Mouse (Mus musculus) erythroblast, embryonic 14.5 days (primary cell): ENCODE results near the gene Rit1. TPM values are rescaled to one million over a fixed set of nuclear protein-coding genes. Genes with fewer than 3 reads are reported as not detected.
"Not testable (repeated sequence)": the region's sequence is repeated elsewhere in the genome, so short reads cannot be mapped to it uniquely, and the experiment has no call there.

Source experiments
- H3K27me3 ChIP-seq: 2 replicates; pipeline ENCODE4 v1.6.1; 2012; ENCODE audit warnings: inconsistent platforms; ENCODE audit not compliant: control insufficient read depth
- H3K36me3 ChIP-seq: 2 replicates; pipeline ENCODE4 v1.6.1; 2012; ENCODE audit warnings: mild to moderate bottlenecking, inconsistent platforms; ENCODE audit not compliant: control insufficient read depth
- H3K4me1 ChIP-seq: 2 replicates; pipeline ENCODE4 v1.6.1; 2012; ENCODE audit warnings: inconsistent platforms; ENCODE audit not compliant: control insufficient read depth
- H3K4me3 ChIP-seq: replicated peaks from 2 replicates; pipeline ENCODE3; 2012; ENCODE audit warnings: moderate library complexity, mild to moderate bottlenecking, inconsistent platforms
- H3K9me3 ChIP-seq: 2 replicates; pipeline ENCODE4 v1.6.1; 2012; ENCODE audit warnings: low read length, inconsistent platforms, mixed read lengths; ENCODE audit not compliant: control insufficient read depth
- GATA1 ChIP-seq: IDR thresholded peaks from 2 replicates; pipeline ENCODE4 v1.6.1; 2012; ENCODE audit warnings: low read length, inconsistent platforms, mixed read lengths
- TAL1 ChIP-seq: IDR thresholded peaks from 3 replicates; pipeline ENCODE4 v1.6.1; 2012; ENCODE audit warnings: low read length, inconsistent platforms, mixed read lengths
- polyA plus RNA-seq: library from polyadenylated mRNA; stranded (reverse); fragments of >175 nt; gene quantifications from 2 replicates; pipeline ENCODE4 v1.2.3, GENCODE M21; 2012

Gene Rit1
- polyA plus RNA-seq, 1 experiment: 4.6 TPM

DNA sequence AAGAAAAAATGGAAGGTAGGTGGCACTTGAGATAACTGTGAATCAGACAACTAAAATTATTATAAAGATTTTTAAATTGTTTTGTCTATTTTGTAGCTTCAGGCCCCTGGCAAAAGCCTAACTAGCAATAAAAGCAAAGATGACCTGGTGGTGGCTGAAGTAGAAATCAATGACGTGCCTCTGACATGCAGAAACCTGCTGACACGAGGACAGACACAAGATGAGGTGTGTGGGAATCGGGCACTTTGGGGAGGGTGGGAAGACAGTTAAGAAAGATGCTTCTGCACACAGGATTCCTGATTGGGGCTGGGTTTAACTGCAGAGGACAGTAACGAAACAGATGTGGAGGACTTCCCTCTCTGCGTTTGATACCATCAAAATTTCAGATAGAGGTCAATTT is 27.6 kb upstream of the Rit1 start:
- Histone ChIP-seq H3K36me3 (peaks cover 70% of the 10 kb centered on the region), H3K27me3 (no peaks in the 10 kb centered on the region), H3K4me1 (peaks cover 24% of the 10 kb centered on the region), H3K4me3 (no peak overlapping the region), H3K9me3 (no peaks in the 10 kb centered on the region)
- no peak for TF ChIP-seq GATA1
- no peak for TF ChIP-seq TAL1

DNA sequence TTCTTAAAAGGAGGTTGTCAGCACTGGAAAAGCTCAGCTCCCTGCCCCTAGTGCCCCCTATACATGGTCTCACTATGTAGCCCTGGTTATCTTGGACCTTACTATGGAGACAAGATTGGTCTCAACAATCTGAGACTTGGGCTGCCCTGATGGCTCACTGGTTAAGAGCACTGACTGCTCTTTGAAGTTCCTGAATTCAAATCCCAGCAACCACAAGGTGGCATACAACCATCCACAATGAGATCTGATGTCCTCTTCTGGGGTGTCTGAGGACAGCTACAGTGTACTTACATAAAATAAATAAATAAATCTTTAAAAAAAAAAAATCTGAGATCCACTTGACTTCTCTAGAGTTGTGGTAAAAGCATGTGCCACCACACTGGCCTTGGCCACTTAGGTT is 21.1 kb upstream of the Rit1 start:
- TF ChIP-seq TAL1: no peak
- no peak for TF ChIP-seq GATA1
- H3K4me3 ChIP-seq: no peak overlapping the region
- peaks cover 98% of the 10 kb centered on the region for H3K36me3 ChIP-seq
- H3K27me3 ChIP-seq: no peaks in the 10 kb centered on the region
- no peaks in the 10 kb centered on the region for H3K4me1 ChIP-seq
- no peaks in the 10 kb centered on the region for H3K9me3 ChIP-seq

DNA sequence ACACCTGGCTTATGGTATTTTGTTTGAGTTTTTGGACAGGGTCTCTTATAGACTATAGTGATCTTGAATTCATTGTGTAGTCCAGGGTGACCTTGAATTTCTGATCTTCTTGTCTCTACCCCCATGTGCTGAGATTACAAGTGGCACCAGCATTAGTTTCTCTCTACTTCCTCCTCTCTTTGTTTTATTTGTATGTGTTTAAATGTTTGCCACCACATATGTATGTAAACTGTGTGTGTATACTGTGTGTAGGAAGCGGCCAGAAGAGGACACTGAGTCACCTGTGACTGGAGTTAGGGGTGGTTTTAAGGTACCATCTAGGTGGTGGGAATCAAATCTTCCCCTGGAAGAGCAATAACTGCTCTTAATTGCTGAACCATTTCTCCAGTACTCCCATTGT is 18.6 kb upstream of the Rit1 start:
- Histone ChIP-seq H3K9me3 (no peaks in the 10 kb centered on the region), H3K4me3 (no peak overlapping the region), H3K36me3 (peaks cover 97% of the 10 kb centered on the region), H3K4me1 (no peaks in the 10 kb centered on the region), H3K27me3 (no peaks in the 10 kb centered on the region)
- TF ChIP-seq GATA1 (no peak), TAL1 (no peak)

DNA sequence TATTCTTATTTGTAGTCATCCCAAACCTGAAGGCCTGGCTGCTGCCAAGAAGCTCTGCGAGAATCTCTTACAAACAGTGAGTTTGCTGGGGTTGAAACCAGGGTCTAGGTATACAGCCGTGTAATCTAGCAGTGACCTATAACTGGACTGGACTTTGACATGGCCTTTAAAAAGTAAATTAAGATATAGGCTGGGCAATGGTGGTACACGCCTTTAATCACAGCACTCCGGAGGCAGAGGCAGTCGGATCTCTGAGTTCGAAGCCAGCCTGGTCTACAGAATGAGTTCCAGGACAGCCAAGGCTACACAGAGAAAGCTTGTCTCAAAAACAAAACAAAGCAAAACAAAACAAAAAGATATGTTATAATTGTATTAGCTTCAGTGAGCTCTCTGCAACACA is 17.8 kb upstream of the Rit1 start:
- Histone ChIP-seq H3K36me3 (peaks cover 97% of the 10 kb centered on the region), H3K4me3 (no peak overlapping the region), H3K9me3 (no peaks in the 10 kb centered on the region), H3K4me1 (no peaks in the 10 kb centered on the region), H3K27me3 (no peaks in the 10 kb centered on the region)
- TF ChIP-seq TAL1 (no peak), GATA1 (no peak)

DNA sequence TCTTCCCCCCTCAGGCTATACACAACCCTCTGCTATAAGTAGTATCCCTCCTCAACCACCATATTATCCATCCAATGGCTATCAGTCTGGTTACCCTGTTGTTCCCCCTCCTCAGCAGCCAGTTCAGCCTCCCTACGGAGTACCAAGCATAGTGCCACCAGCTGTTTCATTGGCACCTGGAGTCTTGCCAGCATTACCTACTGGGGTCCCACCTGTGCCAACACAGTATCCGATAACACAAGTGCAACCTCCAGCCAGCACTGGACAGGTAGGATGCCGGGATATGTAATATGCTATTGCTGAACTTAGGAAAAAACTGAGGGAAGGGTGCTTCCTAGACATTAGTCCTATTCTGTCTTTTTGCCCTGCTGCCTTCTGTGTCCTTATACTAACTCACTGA is 16.4 kb upstream of the Rit1 start:
- Histone ChIP-seq H3K9me3 (no peaks in the 10 kb centered on the region), H3K27me3 (no peaks in the 10 kb centered on the region), H3K4me1 (no peaks in the 10 kb centered on the region), H3K36me3 (peaks cover 98% of the 10 kb centered on the region), H3K4me3 (no peak overlapping the region)
- no peak for TF ChIP-seq TAL1
- no peak for TF ChIP-seq GATA1

DNA sequence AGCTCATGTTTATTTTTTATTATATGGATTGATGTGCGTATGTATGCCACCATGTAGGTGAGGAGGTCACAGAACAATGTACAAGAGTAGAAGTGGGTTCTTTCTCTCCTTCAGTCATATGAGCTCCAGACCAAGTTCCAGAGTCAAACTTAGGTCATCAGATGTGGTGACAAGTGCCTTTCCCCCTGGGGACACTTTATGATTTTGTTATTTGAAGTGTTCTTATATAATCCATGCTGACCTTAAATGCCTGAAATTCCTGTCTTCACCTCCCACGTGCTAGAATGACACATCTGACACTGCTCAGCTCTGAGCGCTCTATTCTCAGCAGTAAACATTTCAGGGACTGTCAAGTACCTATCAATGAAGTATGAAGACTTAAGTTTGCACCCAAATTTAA is 15.4 kb upstream of the Rit1 start:
- TF ChIP-seq GATA1: no peak
- no peak for TF ChIP-seq TAL1
- peaks cover 97% of the 10 kb centered on the region for H3K36me3 ChIP-seq
- no peak overlapping the region for H3K4me3 ChIP-seq
- H3K9me3 ChIP-seq: no peaks in the 10 kb centered on the region
- no peaks in the 10 kb centered on the region for H3K4me1 ChIP-seq
- H3K27me3 ChIP-seq: no peaks in the 10 kb centered on the region

DNA sequence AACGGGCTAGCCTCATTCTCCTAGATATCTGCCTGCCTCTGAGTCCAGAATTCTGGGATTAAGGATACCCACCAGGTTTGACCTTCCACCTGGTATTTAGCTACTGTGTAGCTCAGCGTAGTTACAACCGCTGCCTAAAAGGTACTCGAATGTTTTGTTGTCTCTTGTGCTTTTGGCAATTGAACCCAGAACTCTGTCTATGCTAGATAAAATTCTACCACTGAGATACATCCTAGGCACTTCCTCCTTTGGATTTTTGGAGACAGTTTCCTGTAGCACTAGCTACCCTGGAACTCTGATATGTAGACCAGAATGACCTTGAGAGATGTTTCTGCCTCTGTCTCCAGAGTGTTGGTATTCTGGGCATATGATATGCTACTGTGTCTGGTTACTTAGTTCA is 2.9 kb upstream of the Rit1 start:
- no peaks in the 10 kb centered on the region for H3K27me3 ChIP-seq

DNA sequence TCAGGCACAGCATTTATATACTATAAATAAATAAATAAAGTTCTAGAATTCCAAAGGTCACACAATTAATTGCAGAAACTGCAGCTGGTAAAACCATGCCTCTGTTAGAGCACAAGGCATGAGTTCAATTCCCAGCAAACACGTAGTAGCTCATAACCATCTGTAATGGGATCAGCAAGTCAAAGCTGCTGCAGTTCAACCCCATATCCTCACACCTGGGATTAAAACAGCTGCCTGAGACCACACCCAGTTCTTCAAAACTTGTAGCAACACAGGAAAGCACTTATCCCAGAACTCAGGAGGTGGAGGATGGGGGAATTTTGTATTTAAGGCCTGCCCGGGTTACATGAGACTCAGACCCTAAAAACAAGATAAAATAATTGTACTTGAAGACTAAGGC is 1.9 kb upstream of the Rit1 start:
- no peak for TF ChIP-seq TAL1
- H3K4me3 ChIP-seq: no peak overlapping the region
- no peaks in the 10 kb centered on the region for H3K9me3 ChIP-seq
- peaks cover 66% of the 10 kb centered on the region for H3K36me3 ChIP-seq
- peaks cover 28% of the 10 kb centered on the region for H3K4me1 ChIP-seq
- no peaks in the 10 kb centered on the region for H3K27me3 ChIP-seq

More for the DNA sequence above, 2.9 kb upstream of the Rit1 start:
- Histone ChIP-seq H3K4me1 (peaks cover 17% of the 10 kb centered on the region), H3K36me3 (peaks cover 66% of the 10 kb centered on the region), H3K9me3 (no peaks in the 10 kb centered on the region), H3K4me3 (no peak overlapping the region)
- TF ChIP-seq TAL1 (no peak), GATA1 (no peak)

DNA sequence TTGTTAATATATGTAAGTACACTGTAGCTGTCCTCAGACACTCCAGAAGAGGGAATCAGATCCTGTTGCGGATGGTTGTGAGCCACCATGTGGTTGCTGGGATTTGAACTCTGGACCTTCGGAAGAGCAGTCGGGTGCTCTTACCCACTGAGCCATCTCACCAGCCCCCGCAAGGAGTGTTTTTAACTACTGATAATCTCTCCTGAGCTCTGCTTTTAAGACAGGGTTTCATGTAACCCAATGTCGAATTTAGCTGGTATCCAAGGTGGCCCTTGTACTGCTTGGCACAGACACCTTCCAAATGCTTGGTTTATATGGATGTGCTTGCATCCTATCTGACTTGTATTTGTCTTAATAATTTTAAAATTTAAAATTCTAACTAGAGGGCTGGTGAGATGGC is 922 bp upstream of the Rit1 start:
- H3K4me1 ChIP-seq: peaks cover 31% of the 10 kb centered on the region
- H3K9me3 ChIP-seq, H3K27me3 ChIP-seq, H3K4me3 ChIP-seq: not testable (repeated sequence)
- H3K36me3 ChIP-seq: peaks cover 66% of the 10 kb centered on the region

DNA sequence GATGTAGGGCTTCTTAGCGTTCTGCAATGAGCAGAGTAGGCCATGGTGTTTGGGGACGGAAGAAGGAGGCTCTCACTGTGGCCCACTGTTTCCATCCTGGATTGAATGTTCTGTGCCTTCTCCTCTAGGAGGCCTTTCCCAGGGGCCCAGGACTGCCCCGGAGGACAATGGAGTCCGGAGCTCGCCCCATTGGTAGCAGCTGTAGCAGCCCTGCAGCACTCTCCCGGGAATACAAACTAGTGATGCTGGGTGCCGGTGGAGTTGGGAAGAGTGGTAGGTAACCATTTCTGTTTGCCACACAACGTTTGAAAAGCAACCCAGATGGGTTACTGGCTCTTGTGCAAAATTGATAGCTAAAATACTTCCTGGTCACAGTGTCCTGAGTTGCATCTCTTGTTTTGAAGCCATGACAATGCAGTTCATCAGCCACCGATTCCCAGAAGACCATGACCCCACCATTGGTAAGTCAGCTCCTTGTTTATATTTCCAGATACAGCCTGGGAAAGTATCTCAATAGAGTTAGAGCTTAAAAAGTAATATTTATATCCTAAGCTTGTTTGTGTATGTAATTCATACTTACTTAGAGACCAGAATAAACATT is 660 bp downstream of the Rit1 start:
- H3K9me3 ChIP-seq: no peaks in the 10 kb centered on the region
- H3K27me3 ChIP-seq: no peaks in the 10 kb centered on the region
- H3K4me1 ChIP-seq: peaks cover 32% of the 10 kb centered on the region
- no peak for TF ChIP-seq TAL1
- TF ChIP-seq GATA1: no peak
- H3K36me3 ChIP-seq: peaks cover 64% of the 10 kb centered on the region
- peak overlapping the region; percentile 85 for H3K4me3 ChIP-seq
